Mouse (Mus musculus): Measurements from ENCODE around the gene Lrfn1. TPM values are rescaled to one million over a fixed set of nuclear protein-coding genes. Genes with fewer than 3 reads are reported as not detected.

The Lrfn1 gene
- polyA plus RNA-seq, 1 experiment from 2014 or later = 1.5 TPM

Other genes starting within 250 kb of the Lrfn1 start
- gene Eid2, start 184.1 kb upstream of the Lrfn1 start, polyA plus RNA-seq (2016; fragmentation: Nextera tagmentation; extraction: Ambion mirVana) = 7.4 and 8.7 TPM in 2 replicates
- 8.2 and 8.8 TPM in 2 replicates for gene Eid2b, start 174.2 kb upstream of the Lrfn1 start, polyA plus RNA-seq (2016; fragmentation: Nextera tagmentation; extraction: Ambion mirVana)
- gene Selenov, start 160.8 kb upstream of the Lrfn1 start, polyA plus RNA-seq (2016; fragmentation: Nextera tagmentation; extraction: Ambion mirVana) = not detected in 2 replicates
- 0.26 TPM in 1 of 2 replicates, not detected in the other for gene Dll3, start 149.7 kb upstream of the Lrfn1 start, polyA plus RNA-seq (2016; fragmentation: Nextera tagmentation; extraction: Ambion mirVana)
- gene Timm50, start 139.9 kb upstream of the Lrfn1 start, polyA plus RNA-seq (2016; fragmentation: Nextera tagmentation; extraction: Ambion mirVana) = 133 and 136 TPM in 2 replicates
- 73.4 and 76.7 TPM in 2 replicates for gene Supt5, start 113.2 kb upstream of the Lrfn1 start, polyA plus RNA-seq (2016; fragmentation: Nextera tagmentation; extraction: Ambion mirVana)
- gene Rps16, start 101.3 kb upstream of the Lrfn1 start, polyA plus RNA-seq (2016; fragmentation: Nextera tagmentation; extraction: Ambion mirVana) = 629 and 630 TPM in 2 replicates
- 58.0 and 65.3 TPM in 2 replicates for gene Plekhg2, start 79.4 kb upstream of the Lrfn1 start, polyA plus RNA-seq (2016; fragmentation: Nextera tagmentation; extraction: Ambion mirVana)
- gene Zfp36, start 71.7 kb upstream of the Lrfn1 start, polyA plus RNA-seq (2016; fragmentation: Nextera tagmentation; extraction: Ambion mirVana) = 15.9 and 16.5 TPM in 2 replicates
- 45.4 and 46.5 TPM in 2 replicates for gene Med29, start 59.3 kb upstream of the Lrfn1 start, polyA plus RNA-seq (2016; fragmentation: Nextera tagmentation; extraction: Ambion mirVana)
- 68.5 and 70.4 TPM in 2 replicates for gene Paf1, start 59.0 kb upstream of the Lrfn1 start, polyA plus RNA-seq (2016; fragmentation: Nextera tagmentation; extraction: Ambion mirVana)
- gene Gmfg, start 14.5 kb upstream of the Lrfn1 start, polyA plus RNA-seq (2016; fragmentation: Nextera tagmentation; extraction: Ambion mirVana) = 4.9 and 5.4 TPM in 2 replicates
- not detected in 2 replicates for gene Ifnl2, start 58.5 kb downstream of the Lrfn1 start, polyA plus RNA-seq (2016; fragmentation: Nextera tagmentation; extraction: Ambion mirVana)
- not detected in 2 replicates for gene Ifnl3, start 70.9 kb downstream of the Lrfn1 start, polyA plus RNA-seq (2016; fragmentation: Nextera tagmentation; extraction: Ambion mirVana)
- gene Sycn, start 88.9 kb downstream of the Lrfn1 start, polyA plus RNA-seq (2016; fragmentation: Nextera tagmentation; extraction: Ambion mirVana) = not detected in 2 replicates
- gene Nccrp1, start 95.3 kb downstream of the Lrfn1 start, polyA plus RNA-seq (2016; fragmentation: Nextera tagmentation; extraction: Ambion mirVana) = not detected in 2 replicates
- 29.0 and 29.5 TPM in 2 replicates for gene Samd4b, start 146.2 kb downstream of the Lrfn1 start, polyA plus RNA-seq (2016; fragmentation: Nextera tagmentation; extraction: Ambion mirVana)
- gene Pak4, start 146.2 kb downstream of the Lrfn1 start, polyA plus RNA-seq (2016; fragmentation: Nextera tagmentation; extraction: Ambion mirVana) = 32.7 TPM in 2 replicates
- not detected in 2 replicates for gene Acp7, start 179.4 kb downstream of the Lrfn1 start, polyA plus RNA-seq (2016; fragmentation: Nextera tagmentation; extraction: Ambion mirVana)
- gene Fbxo27, start 240.9 kb downstream of the Lrfn1 start, polyA plus RNA-seq (2016; fragmentation: Nextera tagmentation; extraction: Ambion mirVana) = 3.4 and 4.7 TPM in 2 replicates